Mouse (Mus musculus): ENCODE results near the gene Ocm. TPM values are rescaled to one million over a fixed set of nuclear protein-coding genes. Genes with fewer than 3 reads are reported as not detected.
"Not testable (repeated sequence)": the region's sequence is repeated elsewhere in the genome, so short reads cannot be mapped to it uniquely, and the experiment has no call there.

Gene Ocm
- polyA plus RNA-seq, 1 experiment, result not detected

GRCm38 (mm10) chr5:144036952-144037351 is 10.5 kb upstream of the Ocm start:
- Histone ChIP-seq H3K4me1 (ENCODE audit: control insufficient read depth, insufficient read depth, low read length) (peaks cover 5% of the 10 kb centered on the region; the same call in 1 of the 2 replicates), H3K4me3 (ENCODE audit: insufficient read depth, low read depth, low read length) (no peak overlapping the region), H3K27ac (ENCODE audit: insufficient read depth, low read depth, low read length) (no peak overlapping the region), H3K36me3 (ENCODE audit: control insufficient read depth, insufficient read depth, low read length) (no peaks in the 10 kb centered on the region), H3K27me3 (replicated peaks; ENCODE audit: control insufficient read depth, insufficient read depth, low read length) (no peaks in the 10 kb centered on the region; the same call in 1 of the 2 replicates)
- DNase-seq, result no peak
- TF ChIP-seq POLR2A (IDR thresholded peaks at IDR 0.05; ENCODE audit: low read depth, low read length) (no peak), CTCF (conservative IDR thresholded peaks at IDR 0.05; ENCODE audit: insufficient read depth, insufficient read length, low read depth, low read length) (no peak)
- 43% methylated on average over 17 of the region's 17 CpGs for WGBS

- peaks cover 4% of the 10 kb centered on the region; the same call in 1 of the 2 replicates for H3K4me1 ChIP-seq (ENCODE audit: control insufficient read depth, insufficient read depth, low read length)
- no peak overlapping the region for H3K4me3 ChIP-seq (ENCODE audit: insufficient read depth, low read depth, low read length)
- no peak overlapping the region for H3K27ac ChIP-seq (ENCODE audit: insufficient read depth, low read depth, low read length)
- WGBS, result 65% methylated on average over 7 of the region's 7 CpGs
- H3K36me3 ChIP-seq (ENCODE audit: control insufficient read depth, insufficient read depth, low read length), result no peaks in the 10 kb centered on the region
- H3K27me3 ChIP-seq (replicated peaks; ENCODE audit: control insufficient read depth, insufficient read depth, low read length), result no peaks in the 10 kb centered on the region; the same call in 1 of the 2 replicates
- DNase-seq, result no peak
- no peak for TF ChIP-seq POLR2A (IDR thresholded peaks at IDR 0.05; ENCODE audit: low read depth, low read length)
- TF ChIP-seq CTCF (conservative IDR thresholded peaks at IDR 0.05; ENCODE audit: insufficient read depth, insufficient read length, low read depth, low read length), result no peak
Measured at GRCm38 (mm10) chr5:144034567-144034966, 8.1 kb upstream of the Ocm start.

- no peak for TF ChIP-seq CTCF (conservative IDR thresholded peaks at IDR 0.05; ENCODE audit: insufficient read depth, insufficient read length, low read depth, low read length)
- TF ChIP-seq POLR2A (IDR thresholded peaks at IDR 0.05; ENCODE audit: low read depth, low read length), result no peak
- DNase-seq, result peak; percentile 69
- Histone ChIP-seq H3K4me1 (ENCODE audit: control insufficient read depth, insufficient read depth, low read length) (peaks cover 4% of the 10 kb centered on the region; the same call in 1 of the 2 replicates), H3K27me3 (replicated peaks; ENCODE audit: control insufficient read depth, insufficient read depth, low read length) (no peaks in the 10 kb centered on the region; the same call in 1 of the 2 replicates), H3K4me3 (ENCODE audit: insufficient read depth, low read depth, low read length) (no peak overlapping the region), H3K27ac (ENCODE audit: insufficient read depth, low read depth, low read length) (peak overlapping the region; percentile 25; the same call in 1 of the 2 replicates), H3K36me3 (ENCODE audit: control insufficient read depth, insufficient read depth, low read length) (no peaks in the 10 kb centered on the region)
- WGBS, result 36% methylated on average over 7 of the region's 7 CpGs
Measured at GRCm38 (mm10) chr5:144032491-144032890, 6.0 kb upstream of the Ocm start.

GRCm38 (mm10) chr5:144015845-144016244 is 10.6 kb downstream of the Ocm start:
- WGBS, result 65% methylated on average over 9 of the region's 9 CpGs
- Histone ChIP-seq H3K4me3 (ENCODE audit: insufficient read depth, low read depth, low read length) (no peak overlapping the region), H3K36me3 (ENCODE audit: control insufficient read depth, insufficient read depth, low read length) (peaks cover 4% of the 10 kb centered on the region), H3K4me1 (ENCODE audit: control insufficient read depth, insufficient read depth, low read length) (peaks cover 3% of the 10 kb centered on the region; the same call in 1 of the 2 replicates), H3K27me3 (replicated peaks; ENCODE audit: control insufficient read depth, insufficient read depth, low read length) (no peaks in the 10 kb centered on the region), H3K27ac (ENCODE audit: insufficient read depth, low read depth, low read length) (no peak overlapping the region)
- DNase-seq, result no peak
- TF ChIP-seq POLR2A (IDR thresholded peaks at IDR 0.05; ENCODE audit: low read depth, low read length) (no peak), CTCF (conservative IDR thresholded peaks at IDR 0.05; ENCODE audit: insufficient read depth, insufficient read length, low read depth, low read length) (no peak)

- TF ChIP-seq CTCF (conservative IDR thresholded peaks at IDR 0.05; ENCODE audit: insufficient read depth, insufficient read length, low read depth, low read length) (no peak), POLR2A (IDR thresholded peaks at IDR 0.05; ENCODE audit: low read depth, low read length) (no peak)
- Histone ChIP-seq H3K27ac (ENCODE audit: insufficient read depth, low read depth, low read length) (no peak overlapping the region), H3K4me3 (ENCODE audit: insufficient read depth, low read depth, low read length) (no peak overlapping the region), H3K36me3 (ENCODE audit: control insufficient read depth, insufficient read depth, low read length) (peaks cover 5% of the 10 kb centered on the region), H3K27me3 (replicated peaks; ENCODE audit: control insufficient read depth, insufficient read depth, low read length) (no peaks in the 10 kb centered on the region), H3K4me1 (ENCODE audit: control insufficient read depth, insufficient read depth, low read length) (peaks cover 3% of the 10 kb centered on the region; the same call in 1 of the 2 replicates)
- 58% methylated on average over 3 of the region's 3 CpGs for WGBS
- DNase-seq, result no peak
Measured at GRCm38 (mm10) chr5:144015312-144015650, 11.2 kb downstream of the Ocm start.

- 3% methylated on average over 47 of the region's 47 CpGs for WGBS
- Histone ChIP-seq H3K27ac (ENCODE audit: insufficient read depth, low read depth, low read length) (peak within 1 kb of the TSS; percentile 19), H3K4me1 (ENCODE audit: control insufficient read depth, insufficient read depth, low read length) (peaks cover 3% of the 10 kb centered on the region; the same call in 1 of the 2 replicates), H3K36me3 (ENCODE audit: control insufficient read depth, insufficient read depth, low read length) (peaks cover 5% of the 10 kb centered on the region), H3K4me3 (ENCODE audit: insufficient read depth, low read depth, low read length) (peak within 1 kb of the TSS; percentile 98), H3K27me3 (replicated peaks; ENCODE audit: control insufficient read depth, insufficient read depth, low read length) (no peaks in the 10 kb centered on the region)
- TF ChIP-seq CTCF (conservative IDR thresholded peaks at IDR 0.05; ENCODE audit: insufficient read depth, insufficient read length, low read depth, low read length) (no peak), POLR2A (IDR thresholded peaks at IDR 0.05; ENCODE audit: low read depth, low read length) (no peak)
- DNase-seq, result peak; percentile 87
Measured at GRCm38 (mm10) chr5:144014551-144015311, 11.7 kb downstream of the Ocm start, which contains the start of gene Ccz1. TSS of gene Ccz1 (minus strand) at chr5:144014877.

- H3K27me3 ChIP-seq (replicated peaks; ENCODE audit: control insufficient read depth, insufficient read depth, low read length); H3K4me3 ChIP-seq (ENCODE audit: insufficient read depth, low read depth, low read length); H3K36me3 ChIP-seq (ENCODE audit: control insufficient read depth, insufficient read depth, low read length); H3K27ac ChIP-seq (ENCODE audit: insufficient read depth, low read depth, low read length); DNase-seq; H3K4me1 ChIP-seq (ENCODE audit: control insufficient read depth, insufficient read depth, low read length): not testable (repeated sequence)
- 44% methylated on average over 12 of the region's 13 CpGs for WGBS
Measured at GRCm38 (mm10) chr5:144013366-144014134, 12.9 kb downstream of the Ocm start.
